Comparison of ENCODE assay signal across 11 mouse cellular contexts in genomic region chr11:3564451-3564850, GRCm38 (mm10). TPM values are rescaled to one million over a fixed set of nuclear protein-coding genes. Genes with fewer than 3 reads are reported as not detected.
DNase-seq lines count a peak whose midpoint lies in the region; ATAC-seq and TF ChIP-seq lines count a peak whose summit lies in the region.
"Had no signal": no experiment of that assay in that cellular context is flagged by ENCODE, and none has a peak within 500 bp of the region (broad histone marks: within the 10 kb centered on the region; RNA-seq: fewer than 3 reads in every experiment).

No protein-coding gene starts in this region.

- H3K4me2 ChIP-seq in heart, embryonic 12.5 days, result no peak overlapping the region
- H3K4me2 ChIP-seq: hindbrain, embryonic 13.5 days had no signal

- no peaks in the 10 kb centered on the region for H3K9me3 ChIP-seq in heart, embryonic 12.5 days (replicated peaks)
- H3K9me3 ChIP-seq: forebrain, embryonic 10.5 days; hindbrain, embryonic 13.5 days had no signal

- H3K4me3 ChIP-seq in heart, embryonic 12.5 days, result no peak overlapping the region
- H3K4me3 ChIP-seq in testis, adult 2 months (ENCODE audit: control insufficient read depth, low read depth, low read length), result no peak overlapping the region
- H3K4me3 ChIP-seq in cerebellum, adult 2 months (replicated peaks; ENCODE audit: insufficient read depth, low read depth, low read length), result no peak overlapping the region
- H3K4me3 ChIP-seq: forebrain, embryonic 10.5 days; hindbrain, embryonic 13.5 days had no signal

- no peaks in the 10 kb centered on the region for H3K27me3 ChIP-seq in heart, embryonic 12.5 days (replicated peaks)
- H3K27me3 ChIP-seq in testis, adult 2 months (ENCODE audit: control insufficient read depth, insufficient read depth, low read length), result no peaks in the 10 kb centered on the region
- H3K27me3 ChIP-seq in cerebellum, adult 2 months (ENCODE audit: control insufficient read depth, insufficient read depth, low read length), result no peaks in the 10 kb centered on the region
- H3K27me3 ChIP-seq: hindbrain, embryonic 13.5 days had no signal

- WGBS in heart, embryonic 12.5 days, result 20% methylated on average over 7 of the region's 7 CpGs
- 48% methylated on average over 7 of the region's 7 CpGs for WGBS in cerebellum, adult 2 months

- intact Hi-C loops in heart, postnatal 14 days (cut with DNase I), result no loop called here
- intact Hi-C loops in left cerebral cortex, postnatal 36 days (cut with DNase I), result no loop called here

- H3K36me3 ChIP-seq in heart, embryonic 12.5 days, result no peaks in the 10 kb centered on the region
- no peaks in the 10 kb centered on the region for H3K36me3 ChIP-seq in testis, adult 2 months (ENCODE audit: control insufficient read depth, insufficient read depth, low read length)
- H3K36me3 ChIP-seq: forebrain, embryonic 10.5 days; hindbrain, embryonic 13.5 days had no signal

- no peak for DNase-seq in heart, postnatal 14 days
- DNase-seq in testis, postnatal 14 days (ENCODE audit: low spot score), result no peak
- peak; percentile 56 for DNase-seq in kidney, postnatal 14 days
- DNase-seq in left cerebral cortex, postnatal 36 days (ENCODE audit: low spot score in 2 of 2), result no peak
- no peak for DNase-seq in cerebellum, adult 2 months
- DNase-seq in ovary, postnatal 14 days (ENCODE audit: low spot score), result no peak
- DNase-seq: right cerebral cortex, adult 18-20 months had no signal

- H3K4me1 ChIP-seq in heart, embryonic 12.5 days (replicated peaks), result peaks cover 42% of the 10 kb centered on the region
- H3K4me1 ChIP-seq in testis, adult 2 months (ENCODE audit: control insufficient read depth, insufficient read depth, low read length), result peaks cover 3% of the 10 kb centered on the region
- no peaks in the 10 kb centered on the region for H3K4me1 ChIP-seq in cerebellum, adult 2 months (ENCODE audit: control insufficient read depth, insufficient read depth, low read length)
- H3K4me1 ChIP-seq: hindbrain, embryonic 13.5 days had no signal

- peak; percentile 15; the same call in 1 of the 2 replicates for ATAC-seq in heart, embryonic 12.5 days (ENCODE audit: insufficient number of reproducible peaks, low FRiP score)

- no peak for TF ChIP-seq CTCF in testis, adult 2 months (IDR thresholded peaks at IDR 0.05; ENCODE audit: control insufficient read depth, insufficient read depth, insufficient replicate concordance, low read depth, low read length)
- TF ChIP-seq CTCF in cerebellum, adult 2 months (IDR thresholded peaks at IDR 0.05; ENCODE audit: borderline replicate concordance, insufficient read depth, low read depth, low read length), result no peak

- peak overlapping the region; percentile 78 for H3K27ac ChIP-seq in heart, embryonic 12.5 days (ENCODE audit: poor library complexity, severe bottlenecking)
- H3K27ac ChIP-seq in testis, adult 2 months (ENCODE audit: control insufficient read depth, insufficient read depth, low read depth, low read length), result peak overlapping the region; percentile 55; the same call in 1 of the 2 replicates
- no peak overlapping the region for H3K27ac ChIP-seq in cerebellum, adult 2 months (ENCODE audit: insufficient read depth, low read length)
- H3K27ac ChIP-seq: forebrain, embryonic 10.5 days; hindbrain, embryonic 13.5 days had no signal

- TF ChIP-seq POLR2A in testis, adult 2 months (IDR thresholded peaks at IDR 0.05; ENCODE audit: control insufficient read depth, low read depth, low read length), result no peak
- no peak for TF ChIP-seq POLR2A in cerebellum, adult 2 months (IDR thresholded peaks at IDR 0.05; ENCODE audit: borderline replicate concordance, insufficient read depth, low read length)

- no peak overlapping the region for H3K9ac ChIP-seq in heart, embryonic 12.5 days
- H3K9ac ChIP-seq: hindbrain, embryonic 13.5 days had no signal

RNA-seq across cellular contexts. Expression of gene Smtn, which starts 24.0 kb away (rescaled TPM):
- 94.7 and 95.3 TPM in 2 replicates for polyA plus RNA-seq in heart, embryonic 12.5 days (2016; fragmentation: Nextera tagmentation; extraction: Ambion mirVana)
- total RNA-seq in heart, postnatal 14 days (2021), result 100 to 1,000 TPM; 196 to 205 TPM
- polyA plus RNA-seq in testis, adult 2 months (2012; rRNA removed), result 4.4 and 6.9 TPM in 2 replicates
- total RNA-seq in left cerebral cortex, postnatal 36 days (2021), result 1 to 10 TPM; 8.2 to 8.9 TPM
- polyA plus RNA-seq in cerebellum, adult 2 months (2012; rRNA removed), result 6.1 and 6.9 TPM in 2 replicates

RNA-seq across cellular contexts. Expression of gene Selenom, which starts 50.0 kb away (rescaled TPM):
- 125 and 129 TPM in 2 replicates for polyA plus RNA-seq in heart, embryonic 12.5 days (2016; fragmentation: Nextera tagmentation; extraction: Ambion mirVana)
- 10 to 100 TPM; 42.1 to 44.0 TPM for total RNA-seq in heart, postnatal 14 days (2021)
- polyA plus RNA-seq in testis, adult 2 months (2012; rRNA removed), result 13.8 and 19.2 TPM in 2 replicates
- total RNA-seq in left cerebral cortex, postnatal 36 days (2021), result 100 to 1,000 TPM; 128 to 155 TPM
- 889 and 965 TPM in 2 replicates for polyA plus RNA-seq in cerebellum, adult 2 months (2012; rRNA removed)

RNA-seq across cellular contexts. Expression of gene Inpp5j, which starts 59.8 kb away (rescaled TPM):
- 11.4 and 11.5 TPM in 2 replicates for polyA plus RNA-seq in heart, embryonic 12.5 days (2016; fragmentation: Nextera tagmentation; extraction: Ambion mirVana)
- total RNA-seq in heart, postnatal 14 days (2021), result 10 to 100 TPM; 18.9 to 21.7 TPM
- 3.8 and 4.7 TPM in 2 replicates for polyA plus RNA-seq in testis, adult 2 months (2012; rRNA removed)
- 10 to 100 TPM; 53.7 to 58.3 TPM for total RNA-seq in left cerebral cortex, postnatal 36 days (2021)
- polyA plus RNA-seq in cerebellum, adult 2 months (2012; rRNA removed), result 103 and 106 TPM in 2 replicates

Comparison
In these comparisons a context has a peak if more than half of its experiments do, and no peak if none do; other contexts are left out.
1. RNA of gene Smtn, which starts 24.0 kb away (polyA plus RNA-seq): 94.7 to 95.3 TPM in heart, embryonic 12.5 days; 6.1 to 6.9 TPM in cerebellum, adult 2 months and 4.4 to 6.9 TPM in testis, adult 2 months; every median in the first group is over 10 times any median in the second.